ENCODE assay signal across 8 mouse cellular contexts in the genomic region with DNA sequence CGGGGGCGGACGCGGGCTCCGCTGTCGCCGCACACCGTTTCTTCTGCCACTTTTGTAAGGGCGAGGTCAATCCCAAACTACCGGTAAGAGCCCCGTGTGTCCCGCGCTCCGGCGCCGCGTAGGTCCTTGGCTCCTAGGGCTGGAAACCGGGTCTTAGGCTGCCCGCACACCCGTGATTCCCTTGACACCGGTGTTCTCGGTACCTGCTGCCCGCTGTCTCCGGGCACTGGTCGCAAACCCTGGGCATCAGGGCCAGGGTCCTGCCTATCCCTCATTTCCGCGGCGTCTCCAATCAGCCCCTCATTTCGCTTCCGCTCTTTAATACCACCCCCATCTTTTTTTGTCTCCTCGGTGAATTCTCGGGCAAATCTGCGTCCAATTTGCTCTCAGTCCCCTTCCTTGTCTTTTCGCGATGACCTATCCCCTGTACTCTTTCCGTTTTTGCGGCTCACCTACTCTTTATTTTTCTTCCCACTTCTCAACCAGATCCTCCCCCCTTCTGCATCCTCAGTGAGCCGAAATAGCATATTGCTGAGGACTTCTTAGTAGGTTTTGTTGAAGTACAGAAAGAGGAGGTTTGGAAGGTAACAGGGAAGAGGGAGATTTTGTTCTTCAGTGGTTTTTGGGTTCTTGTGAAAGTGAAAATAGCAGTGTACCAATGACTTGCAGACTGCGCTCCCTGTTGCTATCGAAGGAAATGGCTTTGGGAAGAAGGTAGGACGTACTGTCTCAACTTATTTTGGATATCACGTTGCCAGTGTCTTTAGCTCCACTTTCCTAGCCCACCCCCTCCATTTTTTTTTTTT. TPM values are rescaled to one million over a fixed set of nuclear protein-coding genes. Genes with fewer than 3 reads are reported as not detected.
DNase-seq lines count a peak whose midpoint lies in the region; ATAC-seq and TF ChIP-seq lines count a peak whose summit lies in the region.

No protein-coding gene starts in this region.

- peak overlapping the region; percentile 74 for H3K4me2 ChIP-seq in heart, embryonic 16.5 days (ENCODE audit: low read depth, low read length)
- peak overlapping the region; percentile 82 for H3K4me2 ChIP-seq in liver, postnatal 0 days (ENCODE audit: low read depth, low read length)
- peak overlapping the region; percentile 62 for H3K4me2 ChIP-seq in stomach, embryonic 15.5 days

- DNase-seq in cerebellum, adult 2 months, result no peak
- DNase-seq in thymus, adult 2 months, result peak; percentile 40
- no peak for DNase-seq in thymus, postnatal 10 days (ENCODE audit: low spot score in 2 of 2)
- DNase-seq in liver, postnatal 0 days, result no peak
- no peak for DNase-seq in thymus, postnatal 4 days

- no peak for TF ChIP-seq POLR2A in cerebellum, adult 2 months (IDR thresholded peaks at IDR 0.05; ENCODE audit: borderline replicate concordance, insufficient read depth, low read length)
- no peak for TF ChIP-seq POLR2A in thymus, adult 2 months (IDR thresholded peaks at IDR 0.05; ENCODE audit: control insufficient read depth, extremely low read depth, insufficient read depth, low read length, poor library complexity)

- no peaks in the 10 kb centered on the region for H3K9me3 ChIP-seq in heart, embryonic 16.5 days (replicated peaks; ENCODE audit: control insufficient read depth, low read length)
- H3K9me3 ChIP-seq in liver, postnatal 0 days (ENCODE audit: low read length), result no peaks in the 10 kb centered on the region
- H3K9me3 ChIP-seq in stomach, embryonic 15.5 days, result no peaks in the 10 kb centered on the region

- ATAC-seq in cerebellum, adult (ENCODE audit: insufficient number of reproducible peaks, low FRiP score, low TSS enrichment), result no peak; the same call in none of the 2 replicates
- peak; percentile 40 for ATAC-seq in heart, embryonic 16.5 days (replicated peaks; ENCODE audit: extremely low read depth, insufficient read depth, low FRiP score)
- no peak; the same call in 1 of the 2 replicates for ATAC-seq in liver, postnatal 0 days
- peak; percentile 36; the same call in 1 of the 2 replicates for ATAC-seq in stomach, embryonic 15.5 days (ENCODE audit: insufficient read depth, low FRiP score, low read depth)

- no peaks in the 10 kb centered on the region; the same call in 1 of the 2 replicates for H3K36me3 ChIP-seq in thymus, adult 2 months (ENCODE audit: control insufficient read depth, insufficient read depth, low read length)
- H3K36me3 ChIP-seq in heart, embryonic 16.5 days (ENCODE audit: control insufficient read depth, insufficient read depth), result no peaks in the 10 kb centered on the region
- H3K36me3 ChIP-seq in liver, postnatal 0 days (replicated peaks; ENCODE audit: insufficient read depth, low read length), result peaks cover 11% of the 10 kb centered on the region
- peaks cover 6% of the 10 kb centered on the region; the same call in 1 of the 2 replicates for H3K36me3 ChIP-seq in stomach, embryonic 15.5 days

- no peak for TF ChIP-seq EP300 in liver, postnatal 0 days (IDR thresholded peaks at IDR 0.05; ENCODE audit: low read depth)

- H3K27ac ChIP-seq in cerebellum, adult 2 months (ENCODE audit: insufficient read depth, low read length), result peak overlapping the region; percentile 83
- H3K27ac ChIP-seq in thymus, adult 2 months (ENCODE audit: control insufficient read depth, insufficient read depth, low read length), result peak overlapping the region; percentile 63
- peak overlapping the region; percentile 88 for H3K27ac ChIP-seq in heart, embryonic 16.5 days (ENCODE audit: low read length)
- H3K27ac ChIP-seq in liver, postnatal 0 days (ENCODE audit: low read depth), result peak overlapping the region; percentile 88
- H3K27ac ChIP-seq in stomach, embryonic 15.5 days, result peak overlapping the region; percentile 77

- H3K9ac ChIP-seq in heart, embryonic 16.5 days (ENCODE audit: low read length), result peak overlapping the region; percentile 91
- peak overlapping the region; percentile 96 for H3K9ac ChIP-seq in liver, postnatal 0 days (replicated peaks)
- peak overlapping the region; percentile 73 for H3K9ac ChIP-seq in stomach, embryonic 15.5 days

- peaks cover 13% of the 10 kb centered on the region; the same call in 1 of the 2 replicates for H3K4me1 ChIP-seq in cerebellum, adult 2 months (ENCODE audit: control insufficient read depth, insufficient read depth, low read length)
- H3K4me1 ChIP-seq in thymus, adult 2 months (replicated peaks; ENCODE audit: control insufficient read depth, insufficient read depth, low read length), result peaks cover 2% of the 10 kb centered on the region
- H3K4me1 ChIP-seq in heart, embryonic 16.5 days (ENCODE audit: control insufficient read depth, insufficient read depth, low read length), result peaks cover 22% of the 10 kb centered on the region
- H3K4me1 ChIP-seq in liver, postnatal 0 days (ENCODE audit: insufficient read depth), result peaks cover 27% of the 10 kb centered on the region
- peaks cover 7% of the 10 kb centered on the region for H3K4me1 ChIP-seq in stomach, embryonic 15.5 days

- TF ChIP-seq CTCF in cerebellum, adult 2 months (IDR thresholded peaks at IDR 0.05; ENCODE audit: borderline replicate concordance, insufficient read depth, low read depth, low read length), result no peak
- TF ChIP-seq CTCF in thymus, adult 2 months (IDR thresholded peaks at IDR 0.05; ENCODE audit: borderline replicate concordance, control insufficient read depth, extremely low read depth, insufficient read depth, low read length, poor library complexity), result no peak
- 0 out of 2 replicates have a peak, but pooled peaks have one; percentile 2 for TF ChIP-seq CTCF in liver, postnatal 0 days (IDR thresholded peaks at IDR 0.05; ENCODE audit: low read depth)

- under 1% methylated on average over 42 of the region's 42 CpGs for WGBS in cerebellum, adult 2 months
- under 1% methylated on average over 42 of the region's 42 CpGs for WGBS in thymus, adult 2 months
- WGBS in heart, embryonic 16.5 days, result 1% methylated on average over 42 of the region's 42 CpGs
- WGBS in liver, postnatal 0 days (ENCODE audit: insufficient replicate concordance), result 2% methylated on average over 36 of the region's 42 CpGs
- under 1% methylated on average over 42 of the region's 42 CpGs for WGBS in stomach, embryonic 15.5 days

- H3K4me3 ChIP-seq in cerebellum, adult 2 months (replicated peaks; ENCODE audit: insufficient read depth, low read depth, low read length), result peak overlapping the region; percentile 81
- H3K4me3 ChIP-seq in thymus, adult 2 months (ENCODE audit: control insufficient read depth, insufficient read depth, low read length), result peak overlapping the region; percentile 95
- H3K4me3 ChIP-seq in heart, embryonic 16.5 days (ENCODE audit: low read length), result peak overlapping the region; percentile 90
- peak overlapping the region; percentile 90 for H3K4me3 ChIP-seq in liver, postnatal 0 days (ENCODE audit: low read depth, low read length)
- peak overlapping the region; percentile 81 for H3K4me3 ChIP-seq in stomach, embryonic 15.5 days (replicated peaks)

- no peaks in the 10 kb centered on the region for H3K27me3 ChIP-seq in cerebellum, adult 2 months (ENCODE audit: control insufficient read depth, insufficient read depth, low read length)
- no peaks in the 10 kb centered on the region for H3K27me3 ChIP-seq in thymus, adult 2 months (ENCODE audit: control insufficient read depth, insufficient read depth, low read length)
- H3K27me3 ChIP-seq in heart, embryonic 16.5 days (ENCODE audit: control insufficient read depth, insufficient read depth, low read length), result no peaks in the 10 kb centered on the region
- H3K27me3 ChIP-seq in liver, postnatal 0 days (ENCODE audit: insufficient read depth, low read length), result no peaks in the 10 kb centered on the region
- no peaks in the 10 kb centered on the region for H3K27me3 ChIP-seq in stomach, embryonic 15.5 days (replicated peaks)

RNA-seq across cellular contexts. Expression of gene Rnf115, which starts 0.6 kb away (rescaled TPM):
- 57.0 and 58.8 TPM in 2 replicates for polyA plus RNA-seq in cerebellum, adult 2 months (2012; rRNA removed)
- 24.1 and 26.3 TPM in 2 replicates for polyA plus RNA-seq in thymus, adult 2 months (2012; rRNA removed)
- polyA plus RNA-seq in heart, embryonic 16.5 days (2015; fragmentation: Nextera tagmentation; extraction: Ambion mirVana), result 36.9 and 39.7 TPM in 2 replicates
- 28.6 and 29.7 TPM in 2 replicates for polyA plus RNA-seq in liver, postnatal 0 days (2015; fragmentation: Nextera tagmentation; extraction: Ambion mirVana)
- 40.4 and 42.7 TPM in 2 replicates for polyA plus RNA-seq in stomach, embryonic 15.5 days (2015; fragmentation: Nextera tagmentation; extraction: Ambion mirVana)

RNA-seq across cellular contexts. Expression of gene Polr3c, which starts 0.6 kb away (rescaled TPM):
- 42.9 and 47.1 TPM in 2 replicates for polyA plus RNA-seq in cerebellum, adult 2 months (2012; rRNA removed)
- 49.3 and 51.1 TPM in 2 replicates for polyA plus RNA-seq in thymus, adult 2 months (2012; rRNA removed)
- 28.1 and 31.0 TPM in 2 replicates for polyA plus RNA-seq in heart, embryonic 16.5 days (2015; fragmentation: Nextera tagmentation; extraction: Ambion mirVana)
- polyA plus RNA-seq in liver, postnatal 0 days (2015; fragmentation: Nextera tagmentation; extraction: Ambion mirVana), result 10.4 and 11.6 TPM in 2 replicates
- 31.8 and 35.2 TPM in 2 replicates for polyA plus RNA-seq in stomach, embryonic 15.5 days (2015; fragmentation: Nextera tagmentation; extraction: Ambion mirVana)

RNA-seq across cellular contexts. Expression of gene Nudt17, which starts 19.7 kb away (rescaled TPM):
- 11.8 and 14.3 TPM in 2 replicates for polyA plus RNA-seq in cerebellum, adult 2 months (2012; rRNA removed)
- polyA plus RNA-seq in thymus, adult 2 months (2012; rRNA removed), result 12.2 and 17.9 TPM in 2 replicates
- polyA plus RNA-seq in heart, embryonic 16.5 days (2015; fragmentation: Nextera tagmentation; extraction: Ambion mirVana), result 6.2 and 8.8 TPM in 2 replicates
- 0.29 and 0.38 TPM in 2 replicates for polyA plus RNA-seq in liver, postnatal 0 days (2015; fragmentation: Nextera tagmentation; extraction: Ambion mirVana)
- polyA plus RNA-seq in stomach, embryonic 15.5 days (2015; fragmentation: Nextera tagmentation; extraction: Ambion mirVana), result 6.2 and 7.3 TPM in 2 replicates

RNA-seq across cellular contexts. Expression of gene Pias3, which starts 31.8 kb away (rescaled TPM):
- polyA plus RNA-seq in cerebellum, adult 2 months (2012; rRNA removed), result 38.6 and 41.9 TPM in 2 replicates
- 32.7 and 33.1 TPM in 2 replicates for polyA plus RNA-seq in thymus, adult 2 months (2012; rRNA removed)
- polyA plus RNA-seq in heart, embryonic 16.5 days (2015; fragmentation: Nextera tagmentation; extraction: Ambion mirVana), result 33.6 and 37.5 TPM in 2 replicates
- 4.6 and 5.2 TPM in 2 replicates for polyA plus RNA-seq in liver, postnatal 0 days (2015; fragmentation: Nextera tagmentation; extraction: Ambion mirVana)
- 49.3 and 51.9 TPM in 2 replicates for polyA plus RNA-seq in stomach, embryonic 15.5 days (2015; fragmentation: Nextera tagmentation; extraction: Ambion mirVana)

RNA-seq across cellular contexts. Expression of gene Ankrd35, which starts 58.1 kb away (rescaled TPM):
- polyA plus RNA-seq in cerebellum, adult 2 months (2012; rRNA removed), result 9.4 and 11.6 TPM in 2 replicates
- 1.7 and 2.8 TPM in 2 replicates for polyA plus RNA-seq in thymus, adult 2 months (2012; rRNA removed)
- 0.45 and 0.60 TPM in 2 replicates for polyA plus RNA-seq in heart, embryonic 16.5 days (2015; fragmentation: Nextera tagmentation; extraction: Ambion mirVana)
- polyA plus RNA-seq in liver, postnatal 0 days (2015; fragmentation: Nextera tagmentation; extraction: Ambion mirVana), result 0.37 and 0.45 TPM in 2 replicates
- 2.8 and 3.8 TPM in 2 replicates for polyA plus RNA-seq in stomach, embryonic 15.5 days (2015; fragmentation: Nextera tagmentation; extraction: Ambion mirVana)

Comparison
In these comparisons a context has a peak if more than half of its experiments do, and no peak if none do; other contexts are left out.
1. ATAC-seq: peak in heart, embryonic 16.5 days (single experiment) and stomach, embryonic 15.5 days (single experiment); none in cerebellum, adult (single experiment) and liver, postnatal 0 days (single experiment).
2. Peak in every context shown above with its lines, with median percentiles within 50 percentile points of each other: H3K27ac ChIP-seq, H3K4me3 ChIP-seq, H3K4me2 ChIP-seq and H3K9ac ChIP-seq.